Mouse (Mus musculus): Measurements from ENCODE around the gene Tcf7l1.

GRCm38 (mm10) chr6:72626391-72626790 lies 162.7 kb downstream of the Tcf7l1 start:
- TF ChIP-seq CTCF (IDR thresholded peaks at IDR 0.05) (no peak), EP300 (IDR thresholded peaks at IDR 0.05) (no peak)
